Mouse (Mus musculus) R1 (cell line): Measurements from ENCODE around the gene Casp6.

Experiments
- DNase-seq: peaks from one replicate; pipeline ENCODE4 v3.0.0-alpha.2; 2018; ENCODE audit warnings: low read depth, low spot score

Gene Casp6

GRCm38 (mm10) chr3:129918434-129918833 is 17.2 kb downstream of the Casp6 start:
- peak; percentile 70 for DNase-seq

GRCm38 (mm10) chr3:129923581-129923980 is 22.4 kb downstream of the Casp6 start:
- no peak for DNase-seq

GRCm38 (mm10) chr3:129925861-129926260 is 24.6 kb downstream of the Casp6 start:
- no peak for DNase-seq

GRCm38 (mm10) chr3:129930213-129930778 is 29.1 kb downstream of the Casp6 start:
- no peak for DNase-seq

- peak; percentile 70 for DNase-seq
These were observed 31.2 kb downstream of the Casp6 start for GRCm38 (mm10) chr3:129932443-129932842.

GRCm38 (mm10) chr3:129936561-129936960 is 35.3 kb downstream of the Casp6 start:
- no peak for DNase-seq

GRCm38 (mm10) chr3:129937848-129938247 is 36.6 kb downstream of the Casp6 start:
- DNase-seq: no peak

GRCm38 (mm10) chr3:129939058-129939457 is 37.8 kb downstream of the Casp6 start:
- DNase-seq: no peak

- no peak for DNase-seq
These were observed 39.6 kb downstream of the Casp6 start for GRCm38 (mm10) chr3:129940780-129941179.

- DNase-seq: no peak
These were observed 40.1 kb downstream of the Casp6 start for GRCm38 (mm10) chr3:129941291-129941690.

GRCm38 (mm10) chr3:129943813-129944212 is 42.6 kb downstream of the Casp6 start:
- no peak for DNase-seq

GRCm38 (mm10) chr3:129946217-129946914 is 45.1 kb downstream of the Casp6 start:
- no peak for DNase-seq

- DNase-seq: no peak
These were observed 47.1 kb downstream of the Casp6 start for GRCm38 (mm10) chr3:129948359-129948758.

- DNase-seq: peak; percentile 22
These were observed 48.0 kb downstream of the Casp6 start for GRCm38 (mm10) chr3:129949158-129949773.

- DNase-seq: no peak
These were observed 52.1 kb downstream of the Casp6 start for GRCm38 (mm10) chr3:129953296-129953695.

GRCm38 (mm10) chr3:129962533-129962932 is 61.3 kb downstream of the Casp6 start:
- DNase-seq: no peak
